Mouse (Mus musculus) cerebellum, postnatal 14 days (tissue): ENCODE data around the gene Prss50.
"Not testable (repeated sequence)": the region's sequence is repeated elsewhere in the genome, so short reads cannot be mapped to it uniquely, and the experiment has no call there.

Experiments
- DNase-seq, 2 experiments: peaks; one replicate each; pipeline ENCODE4 v3.0.0; 2021; ENCODE audit warnings: mixed read lengths in 2 of 2

Gene Prss50

GRCm38 (mm10) chr9:110857781-110858472 lies at the start of gene Prss50:
Gene Prss50 (plus strand): TSS chr9:110857967.
- no peak for DNase-seq

DNA sequence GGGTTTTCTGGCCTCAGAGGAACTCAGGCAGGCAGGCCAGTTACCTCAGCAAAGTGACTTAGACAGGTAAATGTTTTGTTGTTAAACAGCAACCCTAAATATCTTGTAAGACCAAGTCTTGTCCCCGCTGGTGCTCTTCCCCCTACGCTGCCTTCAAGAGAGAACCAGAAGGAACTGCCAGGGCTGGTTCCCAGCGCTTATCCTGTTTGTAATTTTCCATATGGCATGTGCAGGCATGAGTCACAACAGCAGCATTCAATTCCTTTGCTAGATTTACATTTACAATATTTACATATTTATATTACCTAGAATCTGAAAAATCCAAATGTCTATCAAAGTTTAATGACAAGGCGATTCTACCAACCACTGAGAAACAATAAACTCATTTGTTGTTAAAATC lies 47.7 kb upstream of the Prss50 start:
- DNase-seq = no peak

DNA sequence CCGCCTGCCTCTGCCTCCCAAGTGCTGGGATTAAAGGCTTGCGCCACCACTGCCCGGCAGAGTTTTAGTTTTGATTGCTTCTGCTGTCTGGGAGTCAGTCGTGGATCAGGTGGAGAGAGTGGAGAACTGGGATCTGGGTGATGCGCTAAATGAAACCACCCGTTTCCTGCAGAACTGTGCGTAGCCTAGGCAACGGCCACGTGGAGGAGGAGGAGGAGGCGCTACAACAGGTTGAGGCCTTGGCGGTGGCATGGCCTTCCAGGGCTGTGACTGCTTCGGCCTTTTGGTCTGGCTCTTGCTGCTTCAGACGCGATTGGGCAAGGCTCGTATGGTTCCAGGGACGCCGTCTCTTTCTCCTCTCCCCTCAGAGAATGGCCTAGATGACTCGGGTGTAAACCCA lies 44.0 kb upstream of the Prss50 start, which contains the start of gene Prss44:
Gene Prss44, plus strand, starts transcription at position 206 of the 400 bp plus-strand sequence.
- DNase-seq = no peak

GRCm38 (mm10) chr9:110820546-110820945 lies 37.2 kb upstream of the Prss50 start:
- not testable (repeated sequence) for DNase-seq

GRCm38 (mm10) chr9:110821436-110821835 lies 36.3 kb upstream of the Prss50 start:
- no peak for DNase-seq

DNA sequence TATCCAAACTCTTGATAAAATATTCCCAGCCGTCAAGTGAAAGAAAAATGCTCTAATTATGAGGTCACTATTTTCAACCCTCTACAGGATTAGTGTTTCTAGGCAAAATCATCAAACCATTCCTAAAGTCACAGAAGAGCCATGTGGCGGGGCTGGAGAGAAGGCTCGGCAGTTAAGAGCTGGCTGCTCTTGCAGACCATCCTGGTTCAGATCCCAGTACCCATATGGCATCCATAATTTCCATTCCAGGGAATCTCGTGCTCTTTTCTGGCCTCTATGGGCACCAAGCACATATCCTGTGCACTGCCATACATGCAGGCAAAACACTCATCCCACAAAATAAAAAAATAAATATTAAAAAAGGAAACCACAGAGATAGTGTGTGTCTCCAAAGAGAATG lies 32.3 kb upstream of the Prss50 start:
- peak; percentile 51 to 56 for DNase-seq

- peak in 1 of 2 experiments; percentile 11 for DNase-seq
Measured at GRCm38 (mm10) chr9:110825832-110826231, 31.9 kb upstream of the Prss50 start.

- no peak for DNase-seq
Measured at GRCm38 (mm10) chr9:110826390-110826789, 31.4 kb upstream of the Prss50 start, which contains the start of gene Prss43. Gene Prss43 (plus strand): TSS chr9:110826690.

DNA sequence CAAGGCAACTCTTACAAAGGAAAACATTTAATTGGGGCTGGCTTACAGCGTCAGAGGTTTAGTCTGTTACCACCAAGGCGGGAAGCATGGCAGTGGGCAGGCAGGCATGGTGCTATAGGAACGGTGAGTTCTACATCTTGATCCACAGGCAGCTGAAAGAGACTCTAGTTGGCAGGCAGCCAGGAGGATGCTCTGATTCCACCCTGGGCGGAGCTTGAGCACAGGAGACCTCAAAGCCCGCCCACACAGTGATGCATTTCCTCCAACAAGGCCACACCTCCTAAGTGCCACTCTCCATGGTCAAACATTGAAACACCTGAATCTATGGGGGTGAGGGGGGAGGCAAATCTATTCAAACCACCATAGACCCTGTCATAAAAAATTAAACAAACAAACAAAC lies 24.7 kb upstream of the Prss50 start:
- DNase-seq = no peak

DNA sequence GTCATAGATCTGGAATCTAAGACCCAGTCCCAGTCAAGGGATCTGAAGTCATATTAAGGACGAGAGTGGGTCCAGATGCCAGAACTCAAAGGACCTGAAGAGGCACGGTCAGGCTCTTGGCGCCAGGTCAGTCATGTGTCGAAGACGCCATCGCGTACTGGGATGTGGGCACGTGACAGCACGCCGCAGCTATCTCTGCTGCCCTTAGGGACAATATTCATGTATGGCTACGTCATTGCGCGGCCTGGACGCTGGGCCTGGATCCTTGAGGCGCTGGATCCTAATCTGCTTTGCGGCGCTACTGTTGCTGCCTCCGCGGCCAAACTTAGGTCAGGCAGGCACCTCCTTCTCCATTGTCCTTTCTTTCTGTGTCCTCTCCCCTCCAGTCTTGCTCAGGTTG lies 23.4 kb upstream of the Prss50 start, which contains the start of gene Prss45:
Gene Prss45, plus strand, starts transcription at position 178 of the 400 bp plus-strand sequence.
- no peak for DNase-seq

- DNase-seq = no peak
Measured at GRCm38 (mm10) chr9:110834961-110835360, 22.8 kb upstream of the Prss50 start.

DNA sequence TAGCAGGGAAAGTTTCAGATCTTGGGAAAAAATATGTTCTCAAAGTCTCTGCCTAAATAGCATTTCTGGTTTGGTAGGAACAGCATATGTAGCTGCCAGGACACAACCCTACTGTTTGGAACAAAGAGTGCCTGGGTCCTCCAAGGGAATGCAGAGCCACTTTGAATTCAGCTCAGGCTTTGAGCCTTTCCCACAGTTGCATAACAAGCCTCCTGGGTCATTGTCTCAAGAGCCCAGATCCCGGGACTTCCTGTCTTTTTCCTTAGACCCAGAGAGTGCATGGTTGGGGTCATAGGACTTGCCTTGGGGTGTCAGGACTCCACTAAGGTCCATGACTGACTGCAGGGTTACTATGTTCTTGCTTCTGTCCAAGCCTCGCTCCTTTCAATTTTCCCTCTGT lies 21.7 kb upstream of the Prss50 start:
- no peak for DNase-seq

GRCm38 (mm10) chr9:110840905-110841304 lies 16.9 kb upstream of the Prss50 start:
- no peak for DNase-seq

DNA sequence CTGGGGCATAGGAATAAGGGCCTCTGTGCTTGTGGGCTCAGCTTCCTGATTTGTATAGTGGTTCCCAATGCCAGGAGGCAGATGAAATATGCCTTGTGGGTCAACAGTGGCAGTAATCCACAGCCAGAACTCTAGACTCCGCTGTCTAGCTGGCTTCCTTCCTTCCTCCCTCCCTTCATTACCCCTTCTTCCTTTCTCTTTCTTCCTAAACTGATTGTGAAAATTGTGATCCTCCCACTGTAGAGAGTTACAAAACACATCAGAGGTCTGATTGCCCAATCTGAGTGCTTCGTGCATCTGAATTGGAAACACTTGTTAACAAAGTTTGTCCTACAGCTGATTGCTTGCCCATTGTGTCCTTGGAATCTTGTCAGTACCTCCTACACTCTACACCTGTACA lies 16.3 kb upstream of the Prss50 start:
- no peak for DNase-seq

- DNase-seq = no peak
Measured at GRCm38 (mm10) chr9:110844206-110844605, 13.6 kb upstream of the Prss50 start, which contains the start of gene Prss46. Gene Prss46 (plus strand): TSS chr9:110844506.

- no peak for DNase-seq
Measured at GRCm38 (mm10) chr9:110849162-110849561, 8.6 kb upstream of the Prss50 start.

DNA sequence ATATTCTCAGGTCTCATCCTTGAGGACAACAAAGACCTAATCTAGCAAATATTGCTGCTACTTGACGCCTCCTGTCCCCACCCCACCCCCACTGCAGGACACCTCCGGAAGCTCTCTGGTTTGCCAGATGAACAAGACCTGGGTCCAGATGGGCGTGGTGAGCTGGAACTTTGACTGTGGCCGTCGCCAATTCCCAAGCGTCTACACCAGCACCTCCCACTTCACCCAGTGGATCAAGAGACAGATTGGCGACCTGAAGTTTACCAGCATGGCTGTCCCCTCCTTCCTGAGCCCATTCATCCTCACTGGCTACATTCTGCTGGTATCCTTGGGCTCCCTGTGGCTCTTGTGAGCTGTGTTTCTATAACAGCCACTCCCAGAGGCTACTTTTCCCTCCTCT lies 1.9 kb upstream of the Prss50 start:
- no peak for DNase-seq

- DNase-seq = no peak
Measured at GRCm38 (mm10) chr9:110856920-110857319, 847 bp upstream of the Prss50 start.

GRCm38 (mm10) chr9:110858523-110858922 lies 756 bp downstream of the Prss50 start:
- no peak for DNase-seq

DNA sequence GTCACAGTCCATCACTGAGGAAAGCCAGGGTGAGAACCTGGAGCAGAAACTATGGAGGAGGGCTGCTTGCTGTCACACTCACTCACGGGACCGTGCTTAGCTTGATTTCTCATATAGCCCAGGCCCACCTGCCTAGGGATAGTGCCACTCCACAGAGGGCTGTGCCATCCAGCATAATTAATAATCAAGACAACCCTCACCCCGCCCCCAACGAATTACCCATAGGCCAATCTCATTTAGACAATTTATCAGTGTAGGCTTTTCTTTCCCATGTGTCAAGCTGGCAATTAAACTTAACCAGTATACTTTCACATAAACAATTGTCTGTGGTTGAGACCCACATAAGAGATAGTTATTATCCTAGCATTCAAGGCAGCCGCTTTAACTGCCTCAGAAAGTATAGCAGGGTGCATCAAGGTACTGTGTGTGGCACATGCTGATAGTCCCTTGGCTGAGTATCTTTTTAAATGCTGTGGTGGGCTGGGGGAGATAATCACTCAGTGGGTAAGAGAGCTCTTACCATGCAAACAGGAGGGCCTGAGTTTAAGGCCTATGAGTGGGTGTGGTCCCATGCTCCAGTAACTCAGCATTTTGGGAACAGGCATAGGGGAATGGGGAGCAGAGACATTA lies 1.3 kb downstream of the Prss50 start:
- DNase-seq = no peak

- DNase-seq = peak; percentile 74 to 79
Measured at GRCm38 (mm10) chr9:110871030-110871429, 13.3 kb downstream of the Prss50 start.

GRCm38 (mm10) chr9:110873681-110874659 lies 16.2 kb downstream of the Prss50 start:
- peak; percentile 37 to 75 for DNase-seq

DNA sequence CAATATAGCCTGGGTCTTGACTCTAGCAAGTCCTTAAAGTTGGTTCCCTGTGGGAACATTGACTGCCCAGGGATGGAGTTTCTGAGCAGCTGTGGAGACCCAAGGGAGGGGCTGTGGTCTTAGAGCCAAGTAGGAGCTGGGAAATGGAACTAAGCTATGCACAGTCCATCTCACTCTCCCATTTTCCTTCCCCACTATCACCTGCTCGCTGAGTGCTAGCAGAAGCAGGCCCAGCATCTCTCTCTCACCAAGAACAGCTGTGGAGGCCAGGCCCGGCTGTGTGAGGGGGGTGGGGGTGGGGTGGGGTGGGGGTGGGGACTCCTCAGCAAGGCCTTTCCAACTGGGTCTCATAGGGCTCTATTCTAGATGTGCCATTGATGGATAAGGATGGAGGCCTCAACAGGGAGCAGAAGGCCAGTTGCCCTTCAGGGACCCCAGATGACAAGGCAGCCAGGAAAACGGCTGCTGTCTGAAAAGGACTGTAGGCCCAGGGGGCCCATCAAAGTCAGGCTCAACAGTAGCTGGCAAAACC lies 17.0 kb downstream of the Prss50 start:
- DNase-seq = no peak
